Mouse (Mus musculus) ovary, adult 18-20 months (tissue): Measurements from ENCODE around the gene Chrnd.

Source experiments
- DNase-seq: peaks from one replicate; pipeline ENCODE4 v3.0.0; 2022; ENCODE audit warnings: low spot score, mixed read lengths

Gene Chrnd

DNA sequence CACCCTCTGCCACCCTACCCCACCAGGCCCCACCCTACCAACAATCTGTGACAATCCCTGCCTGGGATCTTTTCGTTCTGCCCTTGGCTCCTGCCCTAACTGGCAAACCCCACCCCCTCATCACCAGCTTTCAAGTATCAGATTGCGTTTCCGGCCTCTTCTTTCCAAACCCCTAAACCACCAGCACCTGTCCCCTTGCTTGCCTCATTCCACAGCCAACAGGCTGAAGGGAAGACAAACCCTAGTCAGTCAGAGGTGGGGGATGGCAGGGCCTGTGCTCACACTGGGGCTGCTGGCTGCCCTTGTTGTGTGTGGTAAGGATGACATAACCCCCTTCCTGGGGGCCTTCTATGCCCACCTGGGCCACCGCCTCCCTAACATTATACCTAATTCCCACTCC lies at the start of gene Chrnd:
Chrnd (plus strand) TSS at position 179 of the 400 bp plus-strand sequence.
- DNase-seq = no peak

DNA sequence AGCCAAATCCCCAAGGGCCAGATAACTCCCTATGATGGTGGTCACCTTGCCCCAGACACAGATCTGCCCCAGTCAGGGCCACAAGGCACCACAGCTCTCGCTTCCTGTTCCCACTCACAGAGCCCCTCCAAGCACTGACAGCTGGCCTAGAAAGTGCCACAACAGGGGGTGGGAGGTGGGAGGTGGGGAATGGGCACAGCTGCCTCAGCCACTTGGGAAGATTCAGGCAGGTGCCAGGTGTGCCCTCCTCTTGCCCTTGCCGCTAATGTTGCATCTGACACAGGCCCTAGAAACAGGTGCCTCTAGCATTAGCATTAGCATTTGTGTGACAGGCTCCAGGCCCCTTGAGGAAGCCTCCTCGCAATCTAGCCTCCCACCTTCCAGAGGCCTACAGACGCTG lies 48.9 kb upstream of the Chrnd start:
- DNase-seq = no peak

- no peak for DNase-seq
Measured at GRCm38 (mm10) chr1:87142456-87142855, 48.0 kb upstream of the Chrnd start.

GRCm38 (mm10) chr1:87143141-87143540 lies 47.3 kb upstream of the Chrnd start:
- DNase-seq = no peak

GRCm38 (mm10) chr1:87149422-87149821 lies 41.0 kb upstream of the Chrnd start:
- DNase-seq = no peak

GRCm38 (mm10) chr1:87151286-87151685 lies 39.1 kb upstream of the Chrnd start:
- DNase-seq = no peak

DNA sequence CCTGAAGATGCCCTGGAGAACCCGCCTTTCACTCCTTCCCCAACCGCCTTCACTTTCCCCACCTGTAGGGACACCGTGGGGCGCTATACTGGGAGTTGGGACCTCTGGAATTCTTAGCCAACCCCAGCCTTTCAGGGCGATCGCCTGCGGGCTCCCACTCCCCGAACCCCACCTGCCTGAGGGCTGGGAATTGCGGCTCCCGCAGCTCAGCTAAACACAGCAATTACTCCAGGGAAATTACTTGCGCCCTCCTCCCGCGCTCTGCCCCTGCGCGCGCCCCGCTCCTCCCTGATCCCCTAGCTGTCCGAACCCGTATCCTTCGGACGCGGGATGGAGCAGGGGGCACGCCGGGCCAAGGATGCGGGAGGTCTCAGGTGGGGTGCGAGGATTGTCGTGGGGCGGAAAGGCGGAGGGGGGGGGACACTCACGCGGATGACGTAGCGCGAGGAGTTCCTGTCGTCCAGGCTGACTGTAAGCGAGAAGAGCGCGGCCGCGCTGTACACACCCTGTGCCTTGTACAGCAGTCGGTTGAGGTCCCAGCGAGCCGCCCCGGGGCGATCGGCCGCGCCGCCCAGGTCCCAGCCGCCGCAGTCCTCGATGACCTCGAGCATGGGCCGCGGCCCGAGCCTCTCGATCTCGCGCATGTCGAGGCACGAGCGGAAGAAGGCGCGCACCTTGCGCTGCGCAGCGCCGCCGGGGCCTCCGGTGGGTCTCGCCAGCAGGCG lies 36.5 kb upstream of the Chrnd start:
- no peak for DNase-seq

- no peak for DNase-seq
Measured at GRCm38 (mm10) chr1:87154501-87155120, 35.8 kb upstream of the Chrnd start.

- no peak for DNase-seq
Measured at GRCm38 (mm10) chr1:87155531-87156198, 34.7 kb upstream of the Chrnd start.

GRCm38 (mm10) chr1:87156199-87156587 lies 34.2 kb upstream of the Chrnd start, which contains the start of gene Ecel1:
Gene Ecel1 (minus strand): TSS chr1:87156521.
- DNase-seq = no peak

DNA sequence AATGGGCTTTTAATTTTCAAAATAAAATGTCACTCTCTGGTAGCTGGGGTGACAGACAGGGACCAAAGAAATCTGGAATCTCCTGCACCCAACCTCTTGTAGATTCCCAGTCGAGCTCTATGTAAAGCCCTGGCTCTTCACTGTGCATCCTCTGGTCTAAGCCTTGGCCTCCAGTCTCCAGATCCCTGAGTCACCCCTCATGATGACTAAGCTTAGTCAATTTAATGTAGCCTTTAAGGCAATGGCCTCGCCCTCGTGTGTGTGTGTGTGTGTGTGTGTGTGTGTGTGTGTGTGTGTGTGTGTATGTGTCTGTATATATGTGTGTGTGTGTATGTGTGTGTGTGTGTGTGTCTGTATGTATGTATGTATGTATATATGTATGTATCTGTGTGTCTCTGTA lies 31.0 kb upstream of the Chrnd start:
- DNase-seq = no peak

DNA sequence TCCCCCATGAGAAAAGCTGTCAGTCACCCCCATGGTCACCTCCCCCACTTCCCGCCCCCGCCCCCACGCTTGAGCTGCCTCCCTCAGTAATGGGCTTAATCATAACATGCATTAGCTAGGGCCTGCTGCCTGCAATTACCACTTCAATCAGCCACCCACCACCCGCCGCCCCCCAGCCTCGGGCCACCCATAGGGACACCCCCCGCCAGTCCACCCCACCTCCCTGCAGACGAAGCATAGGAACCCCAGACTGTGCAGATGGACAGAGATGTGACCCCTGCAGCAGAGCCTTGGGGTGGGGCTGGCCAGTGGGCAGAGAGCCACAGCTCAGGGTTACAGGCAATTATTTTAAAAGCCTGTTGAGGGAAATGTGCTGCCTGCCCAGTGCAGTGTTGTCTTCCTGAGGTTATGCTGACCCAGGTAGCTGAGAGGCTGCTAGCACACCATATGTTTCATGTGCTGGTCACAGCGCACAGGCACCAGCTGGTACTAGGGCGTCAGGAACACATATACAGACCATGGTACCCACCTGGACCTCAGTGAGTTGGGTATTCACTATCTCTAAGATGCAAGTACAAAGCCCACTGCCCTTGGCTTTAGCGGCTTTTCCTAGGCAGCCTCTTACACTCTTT lies 26.1 kb upstream of the Chrnd start:
- DNase-seq = no peak

- no peak for DNase-seq
Measured at GRCm38 (mm10) chr1:87164796-87165184, 25.6 kb upstream of the Chrnd start.

DNA sequence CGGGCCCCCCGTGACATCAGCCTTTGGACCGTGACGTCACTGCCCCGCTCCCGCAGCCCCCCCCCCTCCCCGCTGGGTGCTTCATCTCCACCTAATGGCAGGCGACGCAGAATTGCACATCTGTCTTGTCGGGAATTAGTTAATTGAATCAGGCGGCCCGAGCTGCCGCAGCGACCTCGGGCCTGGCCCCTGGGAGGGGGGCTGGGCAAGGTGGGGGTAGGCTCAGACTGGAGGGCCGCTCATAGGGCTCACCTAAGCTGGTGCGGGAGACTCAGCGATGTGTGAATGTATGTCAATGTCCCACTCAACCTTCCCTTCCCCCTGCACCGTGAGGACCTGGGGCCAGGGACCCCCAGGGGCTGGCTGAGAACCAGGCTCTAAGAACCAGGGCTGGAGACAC lies 19.9 kb upstream of the Chrnd start:
- DNase-seq = no peak

DNA sequence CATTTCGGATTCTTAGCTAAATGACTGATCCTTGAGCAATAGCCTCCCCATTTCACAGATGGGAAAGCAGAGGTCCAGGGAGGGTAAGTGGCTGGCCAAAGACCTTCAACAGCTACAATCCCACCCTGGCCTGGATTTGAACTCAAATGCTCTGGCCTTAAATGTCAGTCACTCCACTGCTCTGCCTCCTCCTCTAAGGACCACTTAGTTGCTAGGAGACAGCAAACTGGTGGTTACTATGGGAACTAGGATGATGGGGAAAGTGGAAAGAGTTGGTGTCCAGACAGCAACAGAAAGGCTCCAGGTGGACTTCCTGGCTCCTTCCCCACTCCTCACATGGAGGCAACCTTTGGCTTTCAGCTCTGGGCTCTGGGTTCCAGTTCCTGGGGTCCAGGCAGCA lies 19.1 kb upstream of the Chrnd start:
- DNase-seq = no peak

DNA sequence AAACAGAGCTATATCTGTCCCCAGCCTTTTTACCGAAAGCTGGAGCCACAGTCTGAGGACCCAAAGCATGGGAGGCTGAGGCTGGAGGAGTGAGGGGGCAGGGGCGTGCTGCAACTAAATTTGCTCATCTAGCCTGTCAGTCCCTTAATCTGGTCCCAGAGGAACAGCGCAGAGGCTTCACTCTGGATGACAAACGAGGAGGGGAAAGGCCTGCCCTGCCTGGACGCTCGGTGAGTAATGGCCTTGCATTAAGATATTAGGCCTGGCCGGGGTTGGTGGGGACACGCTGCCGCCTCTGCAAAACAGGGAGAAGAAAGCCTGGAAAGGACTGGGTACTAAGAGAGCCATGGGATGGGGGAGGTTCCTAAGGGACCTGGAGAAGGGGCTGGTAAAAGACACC lies 18.1 kb upstream of the Chrnd start:
- DNase-seq = no peak

DNA sequence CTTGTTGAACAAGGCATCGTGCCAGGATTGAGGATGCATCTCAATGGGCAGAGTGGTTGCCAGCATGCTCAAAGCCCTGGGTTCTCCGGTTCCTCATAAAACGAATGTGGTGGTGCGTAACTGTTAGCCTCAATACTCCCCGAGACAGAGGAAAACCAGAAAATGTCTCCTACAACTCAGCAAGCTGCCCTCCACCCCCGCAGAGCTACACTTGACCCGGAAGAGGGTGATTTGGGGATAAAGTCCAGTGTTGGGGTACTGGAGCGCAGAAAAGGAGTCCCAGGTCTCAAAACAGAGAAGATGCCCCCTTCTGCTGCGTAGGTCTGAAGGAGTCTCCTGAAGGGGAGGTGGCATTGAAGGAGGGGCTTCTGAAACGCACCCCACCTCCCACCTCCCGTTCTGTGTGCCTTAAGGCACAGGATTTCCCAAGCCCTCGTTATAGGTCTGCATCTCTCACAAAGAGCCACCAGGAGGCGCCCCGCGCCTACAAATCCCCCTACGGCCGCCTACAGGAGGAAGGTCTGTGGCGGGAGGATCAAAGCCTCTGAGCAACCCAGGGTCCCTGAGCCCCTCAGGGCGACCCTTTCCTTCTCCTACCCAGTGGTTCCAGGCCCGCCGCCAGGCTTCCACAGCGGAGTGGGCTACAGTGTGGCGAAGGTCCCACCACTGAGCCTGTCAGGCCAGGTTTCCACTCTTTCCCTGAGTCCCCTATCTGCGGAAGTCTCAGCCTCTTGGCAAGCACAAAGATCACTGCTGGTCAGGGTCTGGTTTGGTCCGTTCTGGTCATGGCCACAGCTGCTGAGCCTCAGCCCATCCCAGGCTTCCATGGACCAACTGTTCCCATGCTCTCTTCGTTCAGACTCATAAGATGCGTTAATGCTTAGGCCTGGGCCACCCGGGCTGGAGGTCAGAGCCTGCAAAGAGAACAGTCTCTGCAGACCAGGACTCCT lies 16.1 kb upstream of the Chrnd start:
- peak; percentile 44 for DNase-seq

- peak; percentile 66 for DNase-seq
Measured at GRCm38 (mm10) chr1:87175852-87176292, 14.5 kb upstream of the Chrnd start.

DNA sequence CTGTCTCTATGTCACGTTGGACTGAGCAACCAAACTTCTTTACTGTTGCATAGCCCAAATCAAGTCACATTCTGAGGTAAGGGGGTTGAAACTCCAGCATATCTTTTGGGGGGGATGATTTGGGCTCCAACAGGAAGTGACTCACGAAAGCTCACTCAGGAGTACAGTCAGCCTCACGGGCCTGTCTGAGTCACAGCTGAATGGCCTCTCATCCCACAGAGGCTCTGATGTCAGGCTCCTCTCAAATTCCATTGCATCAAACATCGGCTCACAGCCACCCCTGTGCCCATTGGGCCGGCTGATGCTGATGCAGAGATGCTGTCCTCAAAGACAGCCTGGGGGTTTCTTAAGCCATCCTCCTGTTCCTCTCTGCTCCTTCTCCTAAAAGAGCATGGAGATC lies 9.5 kb upstream of the Chrnd start:
- no peak for DNase-seq

DNA sequence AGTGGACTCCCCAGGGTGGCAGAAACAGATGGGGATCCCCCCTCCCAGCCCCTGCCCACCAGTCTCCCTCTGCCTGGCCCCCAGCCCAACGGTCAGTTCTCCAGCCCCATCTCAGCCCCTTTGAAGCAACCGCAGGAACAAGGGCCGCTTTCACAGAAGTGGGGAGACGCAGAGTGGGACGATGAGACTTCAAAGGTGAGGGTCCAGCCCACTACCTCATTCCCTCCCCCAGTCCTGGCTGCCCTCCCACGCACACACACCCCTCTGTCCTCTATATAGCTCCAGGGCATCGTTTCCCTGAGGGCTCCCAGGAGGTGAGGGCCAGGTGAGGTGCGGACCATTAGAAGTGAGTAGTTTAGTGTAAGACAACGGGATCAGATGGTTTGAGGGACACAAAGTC lies 7.4 kb upstream of the Chrnd start, which contains the start of gene Prss56:
Prss56 (plus strand) TSS at position 301 of the 400 bp plus-strand sequence.
- no peak for DNase-seq

DNA sequence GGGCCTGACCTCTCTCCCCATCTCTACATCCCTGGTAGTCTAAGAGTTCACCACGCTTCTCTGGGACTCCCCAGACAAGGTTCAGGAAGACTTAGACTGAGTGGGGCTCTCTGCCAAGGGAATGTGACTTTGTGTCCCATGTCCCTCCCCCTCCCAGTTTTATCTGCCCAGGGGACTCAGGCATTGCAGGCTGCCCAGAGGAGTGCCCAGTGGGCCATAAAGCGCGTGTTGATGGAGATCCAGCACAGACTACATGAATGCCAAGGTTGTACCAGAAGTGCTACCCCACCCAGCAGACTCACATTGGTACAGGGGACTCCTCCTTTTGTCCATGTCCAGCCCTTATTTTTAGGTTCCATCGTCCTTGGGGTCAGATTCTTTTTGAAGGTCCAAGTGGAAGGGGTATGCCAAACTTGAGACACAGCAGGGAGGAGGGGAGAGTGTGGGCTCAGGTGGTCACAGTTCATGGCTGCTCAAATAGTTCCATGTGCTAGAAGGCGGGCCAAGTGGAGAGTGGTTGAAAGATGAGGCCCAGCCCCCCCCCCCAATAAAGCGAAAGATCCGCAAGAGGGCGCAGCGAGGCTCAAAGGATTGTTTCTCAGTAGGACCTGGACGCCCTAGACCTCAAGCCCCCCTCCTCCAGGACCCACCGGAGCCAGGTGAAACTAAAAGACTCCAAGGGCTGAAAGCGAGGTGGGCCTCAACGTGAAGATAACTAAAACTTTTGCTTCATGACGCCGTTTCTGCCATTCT lies 6.2 kb upstream of the Chrnd start:
- no peak for DNase-seq
